Mouse (Mus musculus) urinary bladder, postnatal 36 days (tissue): ENCODE data around the gene Gm11555.
"Not testable (repeated sequence)": the region's sequence is repeated elsewhere in the genome, so short reads cannot be mapped to it uniquely, and the experiment has no call there.

Experiments used
- DNase-seq, 2 experiments: peaks; one replicate each; pipeline ENCODE4 v3.0.0; 2022; ENCODE audit warnings: low spot score in 2 of 2, mixed read lengths in 1 of 2

The Gm11555 gene

DNA sequence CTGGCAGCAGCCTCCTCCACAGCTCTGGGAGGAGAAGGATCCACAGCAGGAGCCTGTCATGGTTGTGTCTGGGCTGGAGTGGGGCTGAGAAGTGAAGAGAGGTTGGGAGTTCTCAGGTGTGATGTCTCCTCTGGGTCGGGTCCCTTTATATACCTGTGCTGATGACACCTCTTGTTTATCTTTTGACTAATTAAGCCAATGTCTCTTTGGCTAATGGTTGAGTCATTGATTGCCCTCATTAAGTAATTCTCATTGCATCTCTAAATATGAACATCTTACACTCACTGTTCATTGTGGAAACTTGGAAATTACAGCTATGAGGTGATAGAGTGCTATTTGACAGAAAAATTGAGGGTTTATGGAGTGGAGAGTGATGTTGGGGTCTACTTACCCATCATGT is 46.8 kb downstream of the Gm11555 start, which contains the start of gene Gm11938:
Gene Gm11938, minus strand, starts transcription at position 101 of the 400 bp plus-strand sequence.
- DNase-seq = not testable (repeated sequence)
